Mouse (Mus musculus): ENCODE results near the gene Tdrkh. TPM values are rescaled to one million over a fixed set of nuclear protein-coding genes. Genes with fewer than 3 reads are reported as not detected.

Gene Tdrkh
- polyA plus RNA-seq, 1 experiment from 2014 or later: 8.1 TPM

- WGBS (ENCODE audit: insufficient replicate concordance): 29% methylated on average over 5 of the region's 5 CpGs
- Histone ChIP-seq H3K9ac (ENCODE audit: low read depth, low read length) (no peak overlapping the region), H3K4me1 (ENCODE audit: control insufficient read depth, low read depth, low read length) (no peaks in the 10 kb centered on the region), H3K9me3 (replicated peaks; ENCODE audit: control insufficient read depth, low read length) (no peaks in the 10 kb centered on the region), H3K36me3 (ENCODE audit: control insufficient read depth, insufficient read depth) (no peaks in the 10 kb centered on the region), H3K27me3 (ENCODE audit: control insufficient read depth, insufficient read depth, low read depth, low read length) (no peaks in the 10 kb centered on the region), H3K4me3 (ENCODE audit: low read depth, low read length) (no peak overlapping the region), H3K4me2 (ENCODE audit: low read depth, low read length) (no peak overlapping the region), H3K27ac (ENCODE audit: low read length) (no peak overlapping the region)
- no peak for ATAC-seq (ENCODE audit: low read depth)
Measured at GRCm38 (mm10) chr3:94382308-94382707, 30.8 kb upstream of the Tdrkh start.

GRCm38 (mm10) chr3:94383476-94383875 is 29.6 kb upstream of the Tdrkh start:
- no peak for ATAC-seq (ENCODE audit: low read depth)
- no peak overlapping the region for H3K9ac ChIP-seq (ENCODE audit: low read depth, low read length)
- WGBS (ENCODE audit: insufficient replicate concordance): 50% methylated on average over 3 of the region's 3 CpGs
- no peaks in the 10 kb centered on the region for H3K9me3 ChIP-seq (replicated peaks; ENCODE audit: control insufficient read depth, low read length)
- H3K27me3 ChIP-seq (ENCODE audit: control insufficient read depth, insufficient read depth, low read depth, low read length): no peaks in the 10 kb centered on the region
- H3K4me1 ChIP-seq (ENCODE audit: control insufficient read depth, low read depth, low read length): no peaks in the 10 kb centered on the region
- H3K4me2 ChIP-seq (ENCODE audit: low read depth, low read length): no peak overlapping the region
- H3K27ac ChIP-seq (ENCODE audit: low read length): no peak overlapping the region
- no peak overlapping the region for H3K4me3 ChIP-seq (ENCODE audit: low read depth, low read length)
- H3K36me3 ChIP-seq (ENCODE audit: control insufficient read depth, insufficient read depth): no peaks in the 10 kb centered on the region

- Histone ChIP-seq H3K4me1 (ENCODE audit: control insufficient read depth, low read depth, low read length) (no peaks in the 10 kb centered on the region), H3K27ac (ENCODE audit: low read length) (no peak overlapping the region), H3K4me2 (ENCODE audit: low read depth, low read length) (no peak overlapping the region), H3K36me3 (ENCODE audit: control insufficient read depth, insufficient read depth) (no peaks in the 10 kb centered on the region), H3K4me3 (ENCODE audit: low read depth, low read length) (no peak overlapping the region), H3K9ac (ENCODE audit: low read depth, low read length) (no peak overlapping the region), H3K27me3 (ENCODE audit: control insufficient read depth, insufficient read depth, low read depth, low read length) (no peaks in the 10 kb centered on the region), H3K9me3 (replicated peaks; ENCODE audit: control insufficient read depth, low read length) (no peaks in the 10 kb centered on the region)
- 40% methylated on average over 4 of the region's 4 CpGs for WGBS (ENCODE audit: insufficient replicate concordance)
- no peak for ATAC-seq (ENCODE audit: low read depth)
Measured at GRCm38 (mm10) chr3:94386671-94387070, 26.4 kb upstream of the Tdrkh start.

GRCm38 (mm10) chr3:94387391-94387790 is 25.7 kb upstream of the Tdrkh start:
- Histone ChIP-seq H3K4me2 (ENCODE audit: low read depth, low read length) (no peak overlapping the region), H3K27ac (ENCODE audit: low read length) (no peak overlapping the region), H3K36me3 (ENCODE audit: control insufficient read depth, insufficient read depth) (no peaks in the 10 kb centered on the region)

GRCm38 (mm10) chr3:94388047-94388446 is 25.0 kb upstream of the Tdrkh start:
- no peaks in the 10 kb centered on the region for H3K4me1 ChIP-seq (ENCODE audit: control insufficient read depth, low read depth, low read length)
- H3K4me3 ChIP-seq (ENCODE audit: low read depth, low read length): no peak overlapping the region
- H3K36me3 ChIP-seq (ENCODE audit: control insufficient read depth, insufficient read depth): no peaks in the 10 kb centered on the region
- WGBS (ENCODE audit: insufficient replicate concordance): 19% methylated on average over 5 of the region's 5 CpGs
- H3K27me3 ChIP-seq (ENCODE audit: control insufficient read depth, insufficient read depth, low read depth, low read length): no peaks in the 10 kb centered on the region
- no peak overlapping the region for H3K27ac ChIP-seq (ENCODE audit: low read length)
- ATAC-seq (ENCODE audit: low read depth): no peak
- H3K9ac ChIP-seq (ENCODE audit: low read depth, low read length): no peak overlapping the region
- H3K9me3 ChIP-seq (replicated peaks; ENCODE audit: control insufficient read depth, low read length): no peaks in the 10 kb centered on the region
- no peak overlapping the region for H3K4me2 ChIP-seq (ENCODE audit: low read depth, low read length)

More at GRCm38 (mm10) chr3:94387391-94387790, 25.7 kb upstream of the Tdrkh start:
- H3K4me3 ChIP-seq (ENCODE audit: low read depth, low read length): no peak overlapping the region
- ATAC-seq (ENCODE audit: low read depth): no peak
- H3K9me3 ChIP-seq (replicated peaks; ENCODE audit: control insufficient read depth, low read length): no peaks in the 10 kb centered on the region
- H3K27me3 ChIP-seq (ENCODE audit: control insufficient read depth, insufficient read depth, low read depth, low read length): no peaks in the 10 kb centered on the region
- WGBS (ENCODE audit: insufficient replicate concordance): 79% methylated on average over 10 of the region's 10 CpGs
- no peak overlapping the region for H3K9ac ChIP-seq (ENCODE audit: low read depth, low read length)
- H3K4me1 ChIP-seq (ENCODE audit: control insufficient read depth, low read depth, low read length): no peaks in the 10 kb centered on the region

- no peak for ATAC-seq (ENCODE audit: low read depth)
- no peaks in the 10 kb centered on the region for H3K36me3 ChIP-seq (ENCODE audit: control insufficient read depth, insufficient read depth)
- no peaks in the 10 kb centered on the region for H3K27me3 ChIP-seq (ENCODE audit: control insufficient read depth, insufficient read depth, low read depth, low read length)
- H3K4me1 ChIP-seq (ENCODE audit: control insufficient read depth, low read depth, low read length): no peaks in the 10 kb centered on the region
- H3K4me3 ChIP-seq (ENCODE audit: low read depth, low read length): no peak overlapping the region
- no peak overlapping the region for H3K4me2 ChIP-seq (ENCODE audit: low read depth, low read length)
- H3K9ac ChIP-seq (ENCODE audit: low read depth, low read length): no peak overlapping the region
- H3K27ac ChIP-seq (ENCODE audit: low read length): no peak overlapping the region
- no peaks in the 10 kb centered on the region for H3K9me3 ChIP-seq (replicated peaks; ENCODE audit: control insufficient read depth, low read length)
- 80% methylated on average over 16 of the region's 16 CpGs for WGBS (ENCODE audit: insufficient replicate concordance)
Measured at GRCm38 (mm10) chr3:94389420-94389819, 23.7 kb upstream of the Tdrkh start.

- Histone ChIP-seq H3K4me1 (ENCODE audit: control insufficient read depth, low read depth, low read length) (no peaks in the 10 kb centered on the region), H3K27ac (ENCODE audit: low read length) (no peak overlapping the region), H3K36me3 (ENCODE audit: control insufficient read depth, insufficient read depth) (no peaks in the 10 kb centered on the region), H3K27me3 (ENCODE audit: control insufficient read depth, insufficient read depth, low read depth, low read length) (no peaks in the 10 kb centered on the region), H3K9ac (ENCODE audit: low read depth, low read length) (no peak overlapping the region), H3K9me3 (replicated peaks; ENCODE audit: control insufficient read depth, low read length) (no peaks in the 10 kb centered on the region), H3K4me3 (ENCODE audit: low read depth, low read length) (no peak overlapping the region), H3K4me2 (ENCODE audit: low read depth, low read length) (no peak overlapping the region)
- ATAC-seq (ENCODE audit: low read depth): no peak
- 58% methylated on average over 5 of the region's 5 CpGs for WGBS (ENCODE audit: insufficient replicate concordance)
Measured at GRCm38 (mm10) chr3:94391001-94391400, 22.1 kb upstream of the Tdrkh start.

- Histone ChIP-seq H3K9ac (ENCODE audit: low read depth, low read length) (no peak overlapping the region), H3K4me2 (ENCODE audit: low read depth, low read length) (no peak overlapping the region), H3K27ac (ENCODE audit: low read length) (no peak overlapping the region), H3K27me3 (ENCODE audit: control insufficient read depth, insufficient read depth, low read depth, low read length) (peaks cover 3% of the 10 kb centered on the region; the same call in 1 of the 2 replicates), H3K9me3 (replicated peaks; ENCODE audit: control insufficient read depth, low read length) (no peaks in the 10 kb centered on the region), H3K4me1 (ENCODE audit: control insufficient read depth, low read depth, low read length) (no peaks in the 10 kb centered on the region), H3K4me3 (ENCODE audit: low read depth, low read length) (no peak overlapping the region), H3K36me3 (ENCODE audit: control insufficient read depth, insufficient read depth) (no peaks in the 10 kb centered on the region)
- WGBS (ENCODE audit: insufficient replicate concordance): 58% methylated on average over 2 of the region's 2 CpGs
- ATAC-seq (ENCODE audit: low read depth): no peak
Measured at GRCm38 (mm10) chr3:94392128-94392527, 20.9 kb upstream of the Tdrkh start.

GRCm38 (mm10) chr3:94393049-94393448 is 20.0 kb upstream of the Tdrkh start:
- Histone ChIP-seq H3K27ac (ENCODE audit: low read length) (no peak overlapping the region), H3K4me2 (ENCODE audit: low read depth, low read length) (no peak overlapping the region), H3K27me3 (ENCODE audit: control insufficient read depth, insufficient read depth, low read depth, low read length) (peaks cover 7% of the 10 kb centered on the region), H3K9me3 (replicated peaks; ENCODE audit: control insufficient read depth, low read length) (no peaks in the 10 kb centered on the region), H3K36me3 (ENCODE audit: control insufficient read depth, insufficient read depth) (no peaks in the 10 kb centered on the region), H3K4me1 (ENCODE audit: control insufficient read depth, low read depth, low read length) (no peaks in the 10 kb centered on the region), H3K9ac (ENCODE audit: low read depth, low read length) (no peak overlapping the region), H3K4me3 (ENCODE audit: low read depth, low read length) (no peak overlapping the region)
- WGBS (ENCODE audit: insufficient replicate concordance): 54% methylated on average over 4 of the region's 4 CpGs
- ATAC-seq (ENCODE audit: low read depth): no peak

All from liver, embryonic 16.5 days (tissue).